Mouse (Mus musculus) lung, adult 2 months (tissue): ENCODE data around the gene Pld3. TPM values are rescaled to one million over a fixed set of nuclear protein-coding genes. Genes with fewer than 3 reads are reported as not detected.

ENCODE experiments used
- DNase-seq: peaks from one replicate; pipeline ENCODE4 v3.0.0; 2022
- H3K4me1 ChIP-seq: fragments of 200-500 bp; 2 replicates; pipeline ENCODE4 v1.6.1; 2011; ENCODE audit warnings: low read length; ENCODE audit not compliant: control insufficient read depth, insufficient read depth
- H3K4me3 ChIP-seq: fragments of 200-500 bp; replicated peaks from 2 replicates; pipeline ENCODE3; 2011; ENCODE audit warnings: low read depth, mild to moderate bottlenecking, control low read depth, low read length; ENCODE audit errors: extremely low read depth
- CTCF ChIP-seq: fragments of 200-500 bp; IDR thresholded peaks from 2 replicates; pipeline ENCODE4 v1.5.1; 2011; ENCODE audit warnings: mild to moderate bottlenecking, low read length, control low read depth; ENCODE audit not compliant: insufficient read depth
- POLR2A ChIP-seq: fragments of 200-500 bp; IDR thresholded peaks from 2 replicates; pipeline ENCODE4 v1.6.1; 2011; ENCODE audit warnings: low read depth, mild to moderate bottlenecking, control low read depth, low read length, borderline replicate concordance; ENCODE audit errors: extremely low read depth
- WGBS: fragments of 180-500 bp; shearing (Covaris S2); methylation state at CpG from one replicate; pipeline ENCODE4 v1.1.7; 2018; 5-methylcytosine and 5-hydroxymethylcytosine counted together
- polyA plus RNA-seq: library from polyadenylated mRNA; depleted of rRNA; stranded (reverse); fragments of >200 nt; gene quantifications from 2 replicates; pipeline ENCODE4 v1.2.3, GENCODE M21; 2012

Gene Pld3
- polyA plus RNA-seq, 1 experiment, result 180 TPM

GRCm38 (mm10) chr7:27590566-27591213, 37.7 kb upstream of the Pld3 start:
- TF ChIP-seq POLR2A (no peak), CTCF (no peak)
- peaks cover 9% of the 10 kb centered on the region for H3K4me1 ChIP-seq
- H3K4me3 ChIP-seq, result no peak overlapping the region
- no peak for DNase-seq
- WGBS, result 56% methylated on average over 4 of the region's 4 CpGs

GRCm38 (mm10) chr7:27590088-27590487, 37.1 kb upstream of the Pld3 start:
- no peak for DNase-seq
- Histone ChIP-seq H3K4me3 (no peak overlapping the region), H3K4me1 (peaks cover 9% of the 10 kb centered on the region)
- WGBS, result 94% methylated on average over 4 of the region's 4 CpGs
- TF ChIP-seq POLR2A (no peak), CTCF (no peak)

- no peak overlapping the region for H3K4me3 ChIP-seq
- DNase-seq, result no peak
- no peaks in the 10 kb centered on the region for H3K4me1 ChIP-seq
- TF ChIP-seq CTCF (no peak), POLR2A (no peak)
- 80% methylated on average over 2 of the region's 2 CpGs for WGBS
Measured at GRCm38 (mm10) chr7:27587741-27588140, 34.7 kb upstream of the Pld3 start.

- Histone ChIP-seq H3K4me1 (no peaks in the 10 kb centered on the region), H3K4me3 (no peak overlapping the region)
- WGBS, result 86% methylated on average over 2 of the region's 2 CpGs
- no peak for DNase-seq
- TF ChIP-seq CTCF (no peak), POLR2A (no peak)
Measured at GRCm38 (mm10) chr7:27586861-27587260, 33.8 kb upstream of the Pld3 start.

- WGBS, result 90% methylated on average over 14 of the region's 14 CpGs
- TF ChIP-seq CTCF (no peak), POLR2A (no peak)
- Histone ChIP-seq H3K4me1 (no peaks in the 10 kb centered on the region), H3K4me3 (no peak overlapping the region)
- DNase-seq, result no peak
Measured at GRCm38 (mm10) chr7:27580380-27581174, 27.6 kb upstream of the Pld3 start.

- no peak overlapping the region for H3K4me3 ChIP-seq
- no peak for DNase-seq
- TF ChIP-seq POLR2A (no peak), CTCF (no peak)
- WGBS, result 85% methylated on average over 7 of the region's 7 CpGs
- H3K4me1 ChIP-seq, result no peaks in the 10 kb centered on the region
Measured at GRCm38 (mm10) chr7:27578465-27578864, 25.4 kb upstream of the Pld3 start.

- WGBS, result 73% methylated on average over 6 of the region's 6 CpGs
Measured at GRCm38 (mm10) chr7:27577589-27577988, 24.6 kb upstream of the Pld3 start.

GRCm38 (mm10) chr7:27576914-27577313, 23.9 kb upstream of the Pld3 start:
- Histone ChIP-seq H3K4me1 (no peaks in the 10 kb centered on the region), H3K4me3 (no peak overlapping the region)
- peak; percentile 38 for DNase-seq
- 72% methylated on average over 6 of the region's 6 CpGs for WGBS
- TF ChIP-seq POLR2A (no peak), CTCF (peak; percentile 60)

More at GRCm38 (mm10) chr7:27577589-27577988, 24.6 kb upstream of the Pld3 start:
- no peak overlapping the region for H3K4me3 ChIP-seq
- H3K4me1 ChIP-seq, result no peaks in the 10 kb centered on the region
- TF ChIP-seq CTCF (no peak), POLR2A (no peak)
- no peak for DNase-seq

GRCm38 (mm10) chr7:27574124-27574880, 21.3 kb upstream of the Pld3 start:
- no peak for DNase-seq
- TF ChIP-seq POLR2A (no peak), CTCF (no peak)
- Histone ChIP-seq H3K4me3 (no peak overlapping the region), H3K4me1 (no peaks in the 10 kb centered on the region)
- WGBS, result 91% methylated on average over 14 of the region's 14 CpGs

GRCm38 (mm10) chr7:27572133-27572532, 19.1 kb upstream of the Pld3 start:
- no peak for DNase-seq
- 81% methylated on average over 4 of the region's 4 CpGs for WGBS
- TF ChIP-seq POLR2A, result no peak
- no peak for TF ChIP-seq CTCF
- Histone ChIP-seq H3K4me1 (no peaks in the 10 kb centered on the region), H3K4me3 (no peak overlapping the region)
